Comparison of ENCODE assay signal across 22 mouse cellular contexts in genomic region chr16:11809615-11810014, GRCm38 (mm10).
DNase-seq lines count a peak whose midpoint lies in the region; ATAC-seq lines count a peak whose summit lies in the region.
"Had no signal": no experiment of that assay in that cellular context is flagged by ENCODE, and none has a peak within 500 bp of the region (broad histone marks: within the 10 kb centered on the region; RNA-seq: fewer than 3 reads in every experiment).

No protein-coding gene starts in this region.

- no peak for ATAC-seq in midbrain, embryonic 13.5 days
- ATAC-seq: forebrain, embryonic 14.5 days; intestine, embryonic 16.5 days had no signal

- H3K27me3 ChIP-seq in midbrain, embryonic 13.5 days: no peaks in the 10 kb centered on the region
- H3K27me3 ChIP-seq: heart, embryonic 13.5 days; hindbrain, embryonic 13.5 days; kidney, embryonic 15.5 days had no signal

- no peak overlapping the region for H3K27ac ChIP-seq in midbrain, embryonic 13.5 days
- H3K27ac ChIP-seq: embryonic facial prominence, embryonic 10.5 days; forebrain, embryonic 10.5 days; heart, embryonic 13.5 days; hindbrain, embryonic 13.5 days; kidney, embryonic 15.5 days had no signal

- H3K4me3 ChIP-seq in midbrain, embryonic 13.5 days (replicated peaks): no peak overlapping the region
- H3K4me3 ChIP-seq: embryonic facial prominence, embryonic 10.5 days; erythroblast, embryonic 14.5 days; forebrain, embryonic 10.5 days; heart, embryonic 13.5 days; hindbrain, embryonic 13.5 days; kidney, embryonic 15.5 days had no signal

- no peak overlapping the region for H3K4me2 ChIP-seq in midbrain, embryonic 13.5 days (replicated peaks)
- H3K4me2 ChIP-seq: heart, embryonic 13.5 days; hindbrain, embryonic 13.5 days; kidney, embryonic 15.5 days had no signal

- H3K36me3 ChIP-seq in midbrain, embryonic 13.5 days: no peaks in the 10 kb centered on the region
- H3K36me3 ChIP-seq: embryonic facial prominence, embryonic 10.5 days; forebrain, embryonic 10.5 days; hindbrain, embryonic 13.5 days; kidney, embryonic 15.5 days had no signal

- 0 out of 2 replicates have a peak, but pooled peaks cover 3% of the 10 kb centered on the region for H3K4me1 ChIP-seq in midbrain, embryonic 13.5 days (replicated peaks)
- H3K4me1 ChIP-seq: heart, embryonic 13.5 days; kidney, embryonic 15.5 days had no signal

- peak; percentile 16 for DNase-seq in embryo, embryonic 11 days
- DNase-seq in embryo, embryonic 10.5 days (ENCODE audit: low spot score): no peak
- peak; percentile 14 for DNase-seq in R1 (ENCODE audit: low read depth, low spot score)
- DNase-seq in cerebellum, adult 9-11 months: peak; percentile 29
- peak; percentile 7 for DNase-seq in forelimb bud, embryonic 11.5 days (ENCODE audit: low read depth, low spot score)
- DNase-seq in right cerebral cortex, postnatal 14 days: no peak
- DNase-seq: adrenal gland, adult 2 months; adrenal gland, postnatal 25 days; gastrocnemius, postnatal 36 days; heart, adult 11 months; heart, postnatal 36 days; kidney, adult 2 months had no signal

- H3K9me3 ChIP-seq in midbrain, embryonic 13.5 days: no peaks in the 10 kb centered on the region
- H3K9me3 ChIP-seq: embryonic facial prominence, embryonic 10.5 days; forebrain, embryonic 10.5 days; G1E; heart, embryonic 13.5 days; hindbrain, embryonic 13.5 days; kidney, embryonic 15.5 days had no signal

- no peak overlapping the region for H3K9ac ChIP-seq in midbrain, embryonic 13.5 days (replicated peaks)
- H3K9ac ChIP-seq: heart, embryonic 13.5 days; hindbrain, embryonic 13.5 days; kidney, embryonic 15.5 days had no signal

- 47% methylated on average over 8 of the region's 8 CpGs for WGBS in midbrain, embryonic 13.5 days

Comparison
In these comparisons a context has a peak if more than half of its experiments do, and no peak if none do; other contexts are left out.
1. DNase-seq: peak in embryo, embryonic 11 days (single experiment), R1 (single experiment), cerebellum, adult 9-11 months (single experiment) and forelimb bud, embryonic 11.5 days (single experiment); none in embryo, embryonic 10.5 days (single experiment) and right cerebral cortex, postnatal 14 days (single experiment).